Mouse (Mus musculus): ENCODE measurements at regions not wholly inside any gene's neighbourhood (a gene's known extent, or its start where the extent isn't known, plus 50 kb on each side); places are given as distances from the start of the nearest gene placed in this dataset.

DNA sequence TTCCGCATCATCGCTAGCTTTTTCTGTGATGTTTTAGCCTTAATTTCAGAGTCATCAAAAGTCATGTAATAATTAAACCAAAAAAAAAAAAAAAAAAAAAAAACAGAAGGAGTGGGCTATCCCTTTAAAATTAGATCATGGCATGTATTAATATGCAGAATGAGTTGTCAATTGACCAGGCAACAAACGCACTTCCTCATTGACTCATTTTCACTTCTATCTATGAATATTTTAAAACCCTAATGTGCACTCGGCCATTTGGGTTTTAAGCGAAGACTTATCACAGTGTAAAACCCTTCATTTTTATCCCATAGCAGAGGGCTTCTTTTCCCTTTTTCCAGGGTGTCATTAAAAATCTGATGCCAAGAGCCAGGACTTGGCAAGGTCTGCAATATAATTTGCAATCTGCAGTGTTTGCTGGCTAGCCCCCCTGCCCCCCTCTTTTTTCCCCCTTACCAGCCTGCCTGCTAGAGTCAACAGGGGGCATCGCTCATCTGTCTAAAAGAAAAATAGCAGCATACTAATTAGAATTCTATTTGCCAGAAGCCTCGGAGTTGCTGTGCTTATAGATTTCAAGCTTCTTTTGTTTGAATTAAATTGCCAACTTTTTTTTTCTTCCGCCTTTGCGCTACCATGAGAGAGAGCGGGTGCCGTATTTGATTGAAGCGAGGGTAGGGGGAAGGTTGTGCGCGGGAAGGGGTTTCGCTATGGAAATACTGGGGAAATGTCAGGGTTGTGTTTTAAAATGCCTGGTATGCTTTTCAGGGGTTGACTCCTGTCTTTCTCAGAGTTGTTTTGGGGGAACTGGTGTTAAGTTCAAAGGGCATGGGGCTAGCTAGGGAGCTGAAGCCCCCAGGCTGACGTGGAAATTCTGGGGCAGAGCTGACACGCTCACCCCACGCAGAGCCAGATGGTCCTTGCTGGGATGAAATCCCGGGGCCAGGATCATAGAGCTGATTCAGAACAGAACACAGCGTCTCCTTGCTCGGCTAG, 248.3 kb downstream of the Nr2f2 start:
- peak; percentile 26 to 42 for DNase-seq (ENCODE audit: low spot score in 2 of 2)

DNA sequence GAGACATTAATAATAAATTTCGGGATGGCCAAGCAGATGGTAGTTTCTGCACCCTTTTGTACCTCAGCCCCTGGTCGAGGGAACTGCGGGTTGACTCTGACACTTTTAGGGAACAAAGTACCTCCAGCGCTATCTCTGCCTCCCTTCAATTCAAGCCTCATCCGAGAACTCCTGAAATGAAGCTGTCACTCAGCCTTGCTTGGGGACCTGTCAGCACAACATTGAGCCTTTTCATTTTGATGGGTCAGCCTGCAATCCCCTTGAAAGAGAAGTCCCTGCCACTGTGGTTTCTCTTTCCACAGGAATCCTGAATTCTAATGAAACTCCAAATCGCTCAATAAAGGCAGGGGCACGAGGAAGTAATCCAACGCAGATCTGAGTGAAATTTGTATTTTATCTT, 257.5 kb downstream of the Nr2f2 start:
- no peak for DNase-seq (ENCODE audit: low spot score in 2 of 2)

DNA sequence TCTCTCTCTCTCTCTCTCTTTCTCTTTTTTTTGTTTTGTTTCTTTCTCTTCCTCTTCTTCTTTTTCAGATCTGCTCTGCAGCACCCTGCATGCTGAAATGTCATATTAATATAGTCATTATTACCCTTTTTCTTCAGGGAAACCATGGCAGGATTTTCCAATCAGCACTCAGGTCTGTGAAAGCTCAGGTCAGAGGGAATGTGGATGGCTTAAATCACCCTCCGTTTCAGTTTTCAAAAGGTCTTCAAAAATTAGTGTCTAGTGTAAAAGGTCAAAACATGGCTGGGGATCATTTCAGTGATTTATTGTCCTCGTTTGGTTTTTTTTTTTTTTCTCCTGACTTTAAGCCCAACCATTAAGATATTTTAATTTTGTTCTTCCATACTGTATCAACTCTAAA, 261.5 kb downstream of the Nr2f2 start:
- DNase-seq (ENCODE audit: low spot score in 2 of 2), result no peak

DNA sequence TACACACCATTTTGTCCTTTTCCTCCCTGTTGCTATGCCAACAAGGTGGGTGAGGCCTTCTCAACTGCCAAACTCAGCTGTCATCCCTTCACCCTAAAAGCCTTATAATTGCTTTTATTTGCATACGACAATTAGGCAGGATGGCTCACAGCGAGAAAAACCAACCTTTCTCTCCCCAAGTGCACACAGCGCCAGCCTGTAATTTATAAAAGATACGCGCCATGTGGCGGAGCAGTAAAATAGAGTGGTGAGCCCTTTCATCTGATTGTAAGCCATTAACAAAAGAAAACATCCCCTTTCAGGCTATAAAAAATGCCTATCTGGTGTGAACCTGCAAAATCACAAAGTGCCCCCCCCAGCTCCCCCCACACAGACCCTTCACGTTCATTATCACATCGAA, 262.0 kb downstream of the Nr2f2 start:
- DNase-seq (ENCODE audit: low spot score in 2 of 2), result peak in 1 of 2 experiments; percentile 9

DNA sequence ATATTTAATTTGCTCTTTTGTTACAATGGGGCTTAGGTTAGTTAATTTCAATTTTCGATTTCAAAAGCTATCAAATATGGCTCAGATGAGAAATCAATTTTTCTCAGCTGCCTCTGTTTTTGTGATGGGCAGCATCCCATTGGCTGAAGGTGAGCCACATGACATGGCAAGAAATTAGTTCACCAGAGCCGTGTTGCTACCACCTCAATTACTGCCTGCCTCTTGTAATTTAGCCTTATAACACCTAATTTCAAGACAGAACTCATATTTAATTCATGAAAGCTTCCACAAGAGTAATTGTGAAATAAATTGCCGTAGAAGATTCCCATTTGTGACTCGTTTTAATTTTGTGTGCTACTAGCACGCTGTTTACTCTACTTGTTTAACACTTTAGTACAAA, 262.9 kb downstream of the Nr2f2 start:
- no peak for DNase-seq (ENCODE audit: low spot score in 2 of 2)

DNA sequence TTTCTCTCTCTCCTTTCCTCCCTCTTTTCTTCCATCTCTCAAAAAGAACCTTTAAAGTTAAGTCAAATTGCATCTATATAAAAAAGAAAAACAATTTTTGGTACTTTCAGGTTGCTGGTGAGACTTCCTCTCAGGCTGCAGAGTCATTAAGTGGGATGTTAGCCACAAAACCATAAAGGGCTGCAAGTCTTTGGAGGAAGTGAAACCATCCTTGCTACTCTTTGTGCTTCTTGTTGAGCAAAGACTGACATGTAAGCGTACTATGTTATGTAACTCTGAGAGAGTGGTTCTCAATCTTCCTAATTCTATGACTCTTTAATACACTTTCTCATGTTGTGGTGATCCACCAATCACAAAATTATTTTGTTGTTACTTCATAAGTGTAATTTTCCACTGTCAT, 267.5 kb downstream of the Nr2f2 start:
- DNase-seq (ENCODE audit: low spot score in 2 of 2), result no peak

DNA sequence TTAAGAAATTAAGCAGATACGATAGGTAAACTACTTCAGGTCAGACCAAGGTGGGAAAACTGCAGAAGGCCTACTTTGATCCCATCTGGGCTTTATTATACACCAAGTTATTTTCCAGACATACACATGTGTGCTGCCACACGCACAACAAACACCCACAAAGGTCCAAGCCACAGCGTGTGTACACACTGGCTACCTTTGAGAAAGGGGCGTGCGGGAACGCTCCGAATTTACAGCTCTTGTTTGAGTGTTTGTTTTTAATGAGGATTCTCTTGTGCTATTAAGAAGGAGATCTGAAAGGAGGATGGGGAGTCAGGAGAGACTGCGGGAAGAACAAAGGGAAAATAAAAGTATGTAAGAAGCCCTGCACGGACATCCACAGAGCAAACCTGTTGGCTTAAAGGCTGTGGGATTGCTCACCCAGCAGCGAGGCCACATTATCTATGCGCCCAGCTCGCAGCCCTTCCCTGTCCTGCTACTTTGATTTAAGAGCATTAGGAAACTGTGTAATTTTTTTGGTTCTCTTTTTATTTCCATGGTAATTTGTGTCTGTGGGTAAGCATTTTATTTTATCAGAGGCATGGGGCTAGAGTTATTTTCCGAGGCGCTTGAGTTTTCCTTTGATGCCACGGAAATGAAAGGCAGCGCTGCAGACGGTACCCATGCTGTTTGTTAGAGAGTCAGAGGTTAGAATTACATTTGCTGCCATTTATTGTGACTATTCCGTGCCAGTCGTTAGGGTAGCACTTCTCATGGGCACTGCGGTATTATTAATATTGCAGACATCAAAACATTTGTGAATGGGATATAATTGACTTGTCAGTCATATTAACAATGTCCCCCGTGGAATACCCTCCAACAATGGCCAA, 272.4 kb downstream of the Nr2f2 start:
- DNase-seq (ENCODE audit: low spot score in 2 of 2), result no peak

DNA sequence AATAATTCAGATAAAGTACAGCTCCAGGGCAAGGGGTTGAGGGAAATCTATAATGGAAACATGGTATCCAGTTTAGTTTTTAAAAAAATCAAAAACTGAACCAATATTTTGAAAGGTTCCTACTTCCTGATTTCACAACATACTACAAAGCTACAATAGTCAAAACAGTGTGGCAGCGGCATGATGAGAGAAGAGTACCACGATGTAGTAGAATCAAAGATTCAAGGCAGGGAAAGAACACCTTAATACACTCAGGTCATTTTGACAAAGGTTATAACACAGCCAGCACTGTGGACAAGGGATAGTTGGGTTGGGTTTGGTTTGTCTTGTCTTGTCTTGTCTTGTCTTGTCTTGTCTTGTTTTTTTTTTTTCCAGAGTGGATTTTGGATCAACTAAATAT, 274.4 kb downstream of the Nr2f2 start:
- DNase-seq (ENCODE audit: low spot score in 2 of 2), result no peak

DNA sequence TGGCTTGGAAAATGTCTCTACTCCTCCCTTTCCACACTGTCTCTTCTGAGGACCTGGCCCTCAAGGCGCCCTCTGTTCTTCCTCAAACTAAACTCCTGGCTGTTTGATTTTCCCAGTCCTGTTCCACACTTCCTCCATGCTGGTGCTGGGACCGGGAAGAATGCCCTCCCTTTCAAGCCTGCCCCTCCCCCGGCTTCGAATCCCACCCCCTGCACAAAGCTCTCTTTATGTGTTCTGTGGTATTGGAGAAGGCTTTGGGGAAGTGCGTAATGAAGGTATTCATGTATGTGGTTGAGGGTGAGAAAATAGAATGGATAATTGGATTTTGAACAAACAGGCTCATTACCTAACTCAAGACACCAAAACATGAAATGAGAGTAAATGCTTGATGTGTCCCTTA, 277.4 kb downstream of the Nr2f2 start:
- no peak for DNase-seq (ENCODE audit: low spot score in 2 of 2)

DNA sequence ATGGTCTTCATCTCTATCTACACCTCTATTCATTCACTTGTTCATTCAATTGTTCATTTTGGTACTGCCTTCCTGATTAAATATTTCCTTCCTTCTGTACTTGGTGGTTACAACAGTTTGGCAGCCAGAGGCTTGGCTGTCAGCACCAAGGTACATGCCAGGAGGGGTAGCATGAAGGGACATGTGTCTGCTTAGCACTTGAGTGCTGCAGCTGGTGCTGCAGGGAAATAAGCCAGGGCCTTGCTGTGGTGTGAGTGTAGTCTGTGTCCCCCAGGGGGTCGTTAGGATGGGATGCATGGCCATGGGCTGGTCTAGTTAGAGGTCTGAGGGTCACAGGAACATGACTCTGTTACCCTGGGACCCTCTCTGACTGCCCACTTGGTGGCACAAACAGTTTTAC, 296.9 kb downstream of the Nr2f2 start:
- DNase-seq (ENCODE audit: low spot score in 2 of 2), result peak in 1 of 2 experiments; percentile 16

DNA sequence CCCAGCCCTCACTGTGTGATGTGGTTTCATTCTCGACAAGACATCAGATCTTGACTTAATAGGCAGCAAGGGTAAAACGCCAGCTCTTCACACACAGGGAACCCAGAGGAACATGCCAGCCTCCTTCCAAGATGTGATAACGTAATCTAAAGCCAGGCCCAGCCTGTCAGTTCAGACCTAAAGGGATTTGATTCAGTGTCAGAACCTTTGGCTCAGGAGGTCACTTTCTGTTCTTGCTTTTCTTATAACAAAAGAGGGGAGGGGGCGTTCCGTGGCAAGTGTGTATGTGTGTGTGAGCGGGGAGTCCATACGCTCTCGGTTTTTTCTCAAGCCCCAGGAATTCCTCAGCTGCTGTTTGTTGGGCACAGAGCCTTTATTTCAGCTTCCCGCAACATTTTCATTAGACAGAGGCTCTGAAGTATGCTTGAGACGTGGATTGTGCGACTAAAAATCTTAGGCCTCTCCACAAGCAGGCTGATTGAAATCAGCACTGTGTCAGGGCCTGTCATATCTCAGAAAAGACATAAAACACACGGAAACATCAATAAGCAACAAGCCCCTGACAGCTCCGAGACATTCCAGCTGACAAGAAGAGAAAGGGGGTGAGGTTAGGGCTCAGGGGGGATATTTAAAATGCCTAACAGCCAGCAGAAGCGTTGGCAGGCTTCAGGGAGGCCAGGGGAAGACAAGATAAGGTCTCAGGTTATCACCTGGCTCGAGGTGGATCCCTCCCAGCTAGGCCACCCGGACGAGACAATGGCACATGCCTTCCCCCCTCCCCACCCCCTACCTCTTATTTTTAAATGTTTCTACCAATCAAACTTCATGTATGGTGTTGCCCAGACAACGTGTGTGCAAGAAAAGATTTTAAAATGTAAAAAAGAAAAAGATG, 298.5 kb downstream of the Nr2f2 start:
- DNase-seq (ENCODE audit: low spot score in 2 of 2), result no peak

DNA sequence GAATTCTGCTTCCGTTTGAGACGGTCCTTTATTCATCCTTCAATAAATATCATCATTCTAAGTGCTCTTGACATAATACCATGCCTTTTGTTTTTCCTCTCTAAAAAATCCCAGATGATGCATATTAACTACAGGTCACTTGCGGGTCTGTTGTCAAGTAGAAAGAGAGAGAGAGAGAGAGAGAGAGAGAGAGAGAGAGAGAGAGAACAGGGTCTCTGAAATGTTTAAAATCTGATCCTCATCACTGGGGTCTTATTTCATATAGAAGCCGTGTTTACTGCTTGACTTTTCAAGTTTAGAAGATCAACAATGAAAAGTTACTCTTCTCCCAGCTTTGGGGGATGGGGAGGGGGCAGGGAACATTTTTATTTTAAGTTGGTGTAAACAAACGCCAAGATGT, 299.5 kb downstream of the Nr2f2 start:
- no peak for DNase-seq (ENCODE audit: low spot score in 2 of 2)

DNA sequence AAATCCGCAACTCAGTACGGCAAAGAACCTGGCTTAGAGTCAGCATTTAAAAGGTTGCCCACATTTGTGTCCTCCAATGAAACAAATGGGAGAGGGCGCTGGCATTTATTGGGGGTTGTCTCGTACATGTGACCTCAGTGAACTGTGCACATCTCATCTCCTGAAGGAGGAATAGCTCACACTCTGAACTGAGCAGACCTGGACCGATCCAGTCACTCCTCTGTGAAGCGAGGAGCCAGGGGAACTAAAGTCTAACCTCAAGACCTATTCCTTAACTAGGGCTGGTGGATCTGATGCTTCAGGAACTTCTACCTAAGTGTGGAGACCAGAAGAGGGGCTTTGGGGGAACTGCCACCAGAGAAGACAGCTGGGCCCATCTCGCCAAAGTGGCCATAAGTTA, 300.1 kb downstream of the Nr2f2 start:
- DNase-seq (ENCODE audit: low spot score in 2 of 2), result no peak

DNA sequence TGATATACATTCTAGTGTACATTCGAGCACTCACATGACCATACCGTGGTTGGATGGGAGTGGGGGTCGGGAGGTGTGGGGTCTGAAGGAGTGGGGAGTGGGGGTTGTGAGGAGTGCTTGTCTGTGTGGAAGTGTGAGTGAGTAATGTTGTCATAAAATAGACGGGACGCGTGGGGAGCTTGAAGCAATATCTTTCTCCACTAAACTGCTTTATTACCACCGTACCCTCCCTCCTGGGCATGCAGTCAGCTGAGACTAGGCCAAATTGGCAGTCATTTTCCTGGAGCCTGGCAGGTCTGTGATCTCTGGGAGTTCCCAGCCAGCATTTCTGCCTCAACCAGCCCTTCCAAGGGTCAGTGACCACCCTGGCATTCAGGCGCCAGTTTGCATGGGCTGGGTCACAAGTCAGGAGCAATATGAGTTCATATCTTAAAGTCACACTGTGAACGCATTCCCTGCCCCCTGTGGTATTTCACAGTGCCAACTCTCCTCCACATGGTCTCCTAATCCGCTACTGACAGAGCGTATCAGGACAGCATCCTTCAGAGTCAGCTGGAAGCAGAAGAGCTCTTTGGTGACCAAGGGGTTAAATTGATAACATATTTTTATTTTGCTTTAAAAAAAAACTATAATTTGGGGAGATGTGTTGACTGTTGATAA, 300.9 kb downstream of the Nr2f2 start:
- peak; percentile 66 to 77 for DNase-seq (ENCODE audit: low spot score in 2 of 2)

DNA sequence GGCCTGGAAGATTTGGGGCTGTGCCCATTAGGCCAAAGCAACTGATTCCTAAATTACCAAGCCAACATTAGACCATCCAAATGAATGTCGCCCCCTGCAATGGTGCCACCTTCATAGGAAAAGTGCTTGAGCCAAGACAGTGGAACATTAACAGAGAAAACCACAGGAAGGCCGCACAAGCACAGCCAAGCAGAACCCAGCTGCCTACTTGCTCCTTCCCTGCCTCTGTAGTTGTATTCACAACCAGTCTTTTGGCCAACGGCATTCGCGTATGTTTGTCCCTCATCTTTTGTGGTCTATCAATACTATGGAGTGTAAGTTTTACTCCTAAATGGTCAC, 319.2 kb downstream of the Nr2f2 start:
- no peak for DNase-seq (ENCODE audit: low spot score in 2 of 2)

DNA sequence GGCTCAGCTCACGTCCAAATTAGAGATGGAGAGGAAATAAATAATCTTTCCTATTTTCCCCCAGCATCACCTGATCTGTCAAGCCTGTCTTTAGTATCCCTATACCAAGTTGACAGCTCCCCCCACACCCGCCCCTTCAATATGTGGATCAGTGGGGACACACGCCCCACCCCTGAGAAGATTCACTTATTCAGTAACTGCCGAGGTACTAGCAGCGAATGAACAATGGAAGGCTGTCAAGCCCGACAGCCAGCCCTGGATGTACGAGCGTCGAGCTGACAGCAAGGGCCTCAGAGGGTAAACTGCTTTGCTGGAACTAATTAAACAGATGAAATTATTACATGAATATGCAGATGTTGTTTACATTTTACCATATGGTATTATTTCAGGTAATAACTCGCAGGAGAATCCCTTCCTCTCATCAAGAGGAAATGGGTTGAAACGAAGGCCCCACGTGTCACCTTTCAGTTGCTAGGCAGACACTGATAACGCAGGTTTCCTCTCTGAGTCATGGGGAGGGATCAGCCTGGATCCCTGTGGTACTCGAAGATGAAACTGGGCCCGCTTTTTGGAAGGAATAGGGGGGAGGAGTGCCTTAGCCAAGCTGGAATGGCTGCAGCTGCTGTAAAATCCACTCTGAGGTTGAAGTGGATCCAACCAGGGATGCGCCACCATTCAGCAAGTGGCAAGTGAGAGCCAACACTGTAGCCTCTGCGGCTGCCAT, 319.7 kb downstream of the Nr2f2 start:
- peak in 1 of 2 experiments; percentile 36 for DNase-seq (ENCODE audit: low spot score in 2 of 2)

DNA sequence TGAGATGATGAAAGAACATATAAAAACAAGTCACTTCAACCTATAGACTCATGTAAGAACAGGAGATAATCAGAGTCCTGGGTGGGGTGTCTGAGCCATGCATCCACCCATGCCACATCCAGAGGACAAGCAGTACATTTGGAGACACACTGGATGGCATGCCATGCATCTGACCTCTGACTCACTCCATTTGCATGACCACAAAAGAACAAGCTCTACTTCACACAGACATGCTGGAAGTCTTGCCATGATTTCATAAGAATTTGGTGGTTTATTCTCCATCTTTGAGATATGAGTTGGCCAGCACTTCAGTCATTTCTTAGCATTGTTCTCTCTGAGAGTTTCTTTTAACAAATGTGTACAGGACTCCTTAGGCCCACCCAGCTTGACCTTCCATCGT, 329.5 kb downstream of the Nr2f2 start:
- no peak for DNase-seq (ENCODE audit: low spot score in 2 of 2)

DNA sequence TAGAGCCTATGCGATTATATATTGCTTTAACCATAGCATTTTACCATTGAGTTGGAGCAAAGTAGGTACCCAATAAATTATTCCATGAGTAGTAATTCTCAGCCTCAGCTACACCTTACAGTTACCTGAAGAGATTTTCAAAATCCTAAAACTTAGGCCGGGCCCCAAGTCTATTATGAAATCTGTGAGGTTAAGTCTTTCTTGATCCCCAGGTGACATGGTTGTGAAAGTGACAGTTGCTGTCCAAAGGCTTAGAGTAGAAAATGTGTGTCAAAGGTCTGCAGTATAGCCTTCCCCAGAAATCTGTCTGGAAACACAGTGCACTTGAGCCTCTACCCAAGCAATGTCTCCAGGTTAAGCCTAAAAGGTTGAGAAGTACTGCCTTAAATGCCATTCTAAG, 333.7 kb downstream of the Nr2f2 start:
- no peak for DNase-seq (ENCODE audit: low spot score in 2 of 2)

DNA sequence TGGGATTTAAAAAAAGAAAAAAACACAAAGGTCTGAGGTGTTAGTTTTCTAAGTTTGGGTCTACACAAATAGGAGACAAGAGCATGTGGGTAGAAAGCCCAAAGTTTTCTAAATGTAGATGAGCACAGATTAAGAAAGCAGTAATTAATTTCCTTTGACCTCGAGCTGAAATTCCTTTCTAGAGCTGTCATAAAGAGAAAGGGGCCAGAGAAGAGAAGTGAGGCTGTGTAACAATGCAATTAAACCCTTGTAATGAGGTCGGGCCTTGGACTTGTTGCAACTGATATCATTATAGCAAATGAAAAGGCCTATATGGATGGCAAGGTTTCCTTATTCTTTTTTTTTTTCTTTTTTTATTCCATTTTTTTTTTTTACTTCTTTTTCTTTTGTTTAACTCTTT, 337.2 kb downstream of the Nr2f2 start:
- no peak for DNase-seq (ENCODE audit: low spot score in 2 of 2)

DNA sequence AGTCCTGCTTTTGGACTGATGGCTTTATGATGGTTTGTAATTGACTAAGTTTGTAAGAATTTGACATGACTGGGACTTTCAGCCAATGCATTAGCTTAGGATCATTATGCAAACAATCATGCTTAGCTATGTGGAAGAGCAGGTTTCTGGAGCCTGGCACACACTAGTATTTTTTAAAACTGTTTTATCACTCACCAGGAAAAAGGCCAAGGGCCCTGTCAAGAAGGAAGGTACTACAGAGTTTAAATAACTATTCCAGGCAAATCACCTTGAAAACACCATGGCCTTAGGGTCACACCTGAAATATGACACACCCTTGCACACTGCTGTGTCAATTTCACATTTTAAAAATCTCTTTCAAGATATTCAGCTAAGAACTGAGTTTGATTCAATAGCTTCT, 341.0 kb downstream of the Nr2f2 start:
- DNase-seq (ENCODE audit: low spot score in 2 of 2), result no peak

Data from layer of hippocampus, postnatal 10 days (tissue).